Mouse (Mus musculus) limb, embryonic 11.5 days (tissue): ENCODE measurements around the gene Mab21l1. TPM values are rescaled to one million over a fixed set of nuclear protein-coding genes. Genes with fewer than 3 reads are reported as not detected.
A peak's percentile ranks its signal among the peaks of the same experiment; 100 is the strongest.

Experiments used
- ATAC-seq: fragments of 200-750 bp; cut with Nextera tagmentation; 2 replicates; pipeline ENCODE4 v1.8.0; 2017; ENCODE audit warnings: low read depth; ENCODE audit not compliant: insufficient number of reproducible peaks, low FRiP score, low TSS enrichment
- DNase-seq: peaks from one replicate; pipeline ENCODE4 v3.0.0-alpha.2; 2015; ENCODE audit warnings: low spot score
- H3K27ac ChIP-seq: fragments of 300-500 bp; sonication (generic); replicated peaks from 2 replicates; pipeline ENCODE4 v1.5.1; 2014; ENCODE audit warnings: low read depth, mild to moderate bottlenecking, low read length
- H3K27me3 ChIP-seq: fragments of 300-500 bp; sonication (generic); 2 replicates; pipeline ENCODE4 v1.6.1; 2014; ENCODE audit warnings: mild to moderate bottlenecking, low read length, mixed read lengths; ENCODE audit not compliant: control insufficient read depth, insufficient read depth
- H3K36me3 ChIP-seq: fragments of 300-500 bp; sonication (generic); 2 replicates; pipeline ENCODE4 v1.6.1; 2014; ENCODE audit warnings: mild to moderate bottlenecking, low read length, moderate library complexity, mixed read lengths; ENCODE audit not compliant: control insufficient read depth, insufficient read depth
- H3K4me1 ChIP-seq: fragments of 300-500 bp; sonication (generic); 2 replicates; pipeline ENCODE4 v1.6.1; 2014; ENCODE audit warnings: low read length, mixed read lengths; ENCODE audit not compliant: control insufficient read depth, insufficient read depth
- H3K4me2 ChIP-seq: fragments of 300-500 bp; sonication (generic); 2 replicates; pipeline ENCODE4 v1.6.1; 2014; ENCODE audit warnings: low read depth, mild to moderate bottlenecking, moderate library complexity; ENCODE audit not compliant: severe bottlenecking
- H3K4me3 ChIP-seq: fragments of 300-500 bp; sonication (generic); 2 replicates; pipeline ENCODE4 v1.5.1; 2014; ENCODE audit warnings: low read depth, low read length
- H3K9ac ChIP-seq: fragments of 300-500 bp; sonication (generic); 2 replicates; pipeline ENCODE4 v1.6.1; 2014; ENCODE audit warnings: mild to moderate bottlenecking, low read length
- H3K9me3 ChIP-seq: fragments of 300-500 bp; sonication (generic); 2 replicates; pipeline ENCODE4 v1.6.1; 2016; ENCODE audit warnings: low read length; ENCODE audit not compliant: control insufficient read depth
- WGBS: fragments of 180-500 bp; shearing (Covaris S2); extraction: QIAGEN DNeasy Blood & Tissue Kit; methylation state at CpG from one replicate; pipeline ENCODE4 v1.1.7; 2014; 5-methylcytosine and 5-hydroxymethylcytosine counted together
- polyA plus RNA-seq: library from polyadenylated mRNA; unstranded; fragments of >200 nt; fragmentation: Nextera tagmentation; extraction: Ambion mirVana; gene quantifications from 2 replicates; pipeline ENCODE4 v1.2.1, GENCODE M21; 2014

The Mab21l1 gene
- polyA plus RNA-seq, 1 experiment from 2014 or later = 81.1 TPM

DNA sequence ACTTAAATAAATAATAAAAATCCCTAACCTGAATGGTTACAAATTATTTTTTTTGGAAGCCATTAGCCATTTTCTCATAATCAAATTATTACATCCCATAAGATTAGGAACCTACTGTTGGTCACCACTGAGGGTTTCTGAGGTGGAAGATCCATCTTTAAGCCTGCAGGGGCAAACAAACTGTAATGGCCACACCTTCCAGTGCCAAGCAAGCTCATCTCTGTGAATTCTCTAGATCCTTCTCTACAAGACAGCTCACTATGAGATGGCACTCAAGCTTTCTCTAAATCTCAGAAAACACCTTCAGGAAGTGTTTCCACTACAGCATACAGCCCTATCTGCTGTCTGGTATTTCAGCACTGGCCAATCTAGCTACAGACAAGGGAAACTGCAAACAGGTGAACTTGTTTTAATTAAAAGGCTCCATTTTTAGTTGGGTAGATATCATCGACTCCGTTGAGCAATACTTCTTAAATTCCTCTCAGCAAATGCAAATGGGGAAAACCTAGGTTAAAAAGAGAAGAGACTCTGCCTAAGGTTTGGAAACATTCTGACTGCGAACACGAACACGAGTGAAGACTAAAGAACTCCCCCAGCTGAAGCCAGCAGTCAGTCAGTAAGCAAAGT, 768 bp upstream of the Mab21l1 start:
- Histone ChIP-seq H3K9ac (no peak overlapping the region; the same call in 1 of the 2 replicates), H3K4me1 (peaks cover 14% of the 10 kb centered on the region), H3K27ac (no peak overlapping the region), H3K27me3 (peaks cover 4% of the 10 kb centered on the region; the same call in 1 of the 2 replicates), H3K9me3 (no peaks in the 10 kb centered on the region), H3K36me3 (no peaks in the 10 kb centered on the region), H3K4me3 (peak overlapping the region; percentile 54), H3K4me2 (peak overlapping the region; percentile 88)
- ATAC-seq (no peak), DNase-seq (peak; percentile 27)
- 4% methylated on average over 5 of the region's 5 CpGs for WGBS

DNA sequence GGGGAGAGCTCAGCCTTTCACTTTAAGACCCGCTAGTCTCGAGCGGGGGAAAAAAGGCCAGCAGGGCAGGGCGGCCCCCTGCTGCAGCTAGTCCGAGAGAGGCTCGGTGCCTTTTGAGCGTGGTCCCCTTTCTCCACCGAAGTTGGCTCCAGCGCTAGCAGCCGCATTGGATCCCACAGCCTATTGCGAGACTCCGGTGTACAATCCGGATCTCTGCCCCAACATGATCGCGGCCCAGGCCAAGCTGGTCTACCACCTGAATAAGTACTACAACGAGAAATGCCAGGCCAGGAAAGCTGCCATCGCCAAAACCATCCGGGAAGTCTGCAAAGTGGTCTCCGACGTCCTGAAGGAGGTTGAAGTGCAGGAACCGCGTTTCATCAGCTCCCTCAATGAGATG, 461 bp downstream of the Mab21l1 start:
- DNase-seq = peak; percentile 73
- H3K4me3 ChIP-seq = peak overlapping the region; percentile 54
- H3K4me1 ChIP-seq = peaks cover 14% of the 10 kb centered on the region
- H3K27me3 ChIP-seq = peaks cover 4% of the 10 kb centered on the region; the same call in 1 of the 2 replicates
- peak overlapping the region; percentile 98 for H3K27ac ChIP-seq
- no peaks in the 10 kb centered on the region for H3K9me3 ChIP-seq
- H3K9ac ChIP-seq = peak overlapping the region; percentile 85
- H3K4me2 ChIP-seq = peak overlapping the region; percentile 73
- no peaks in the 10 kb centered on the region for H3K36me3 ChIP-seq
- under 1% methylated on average over 22 of the region's 22 CpGs for WGBS
- 0 out of 2 replicates have a peak, but pooled peaks have one; percentile 8 for ATAC-seq

DNA sequence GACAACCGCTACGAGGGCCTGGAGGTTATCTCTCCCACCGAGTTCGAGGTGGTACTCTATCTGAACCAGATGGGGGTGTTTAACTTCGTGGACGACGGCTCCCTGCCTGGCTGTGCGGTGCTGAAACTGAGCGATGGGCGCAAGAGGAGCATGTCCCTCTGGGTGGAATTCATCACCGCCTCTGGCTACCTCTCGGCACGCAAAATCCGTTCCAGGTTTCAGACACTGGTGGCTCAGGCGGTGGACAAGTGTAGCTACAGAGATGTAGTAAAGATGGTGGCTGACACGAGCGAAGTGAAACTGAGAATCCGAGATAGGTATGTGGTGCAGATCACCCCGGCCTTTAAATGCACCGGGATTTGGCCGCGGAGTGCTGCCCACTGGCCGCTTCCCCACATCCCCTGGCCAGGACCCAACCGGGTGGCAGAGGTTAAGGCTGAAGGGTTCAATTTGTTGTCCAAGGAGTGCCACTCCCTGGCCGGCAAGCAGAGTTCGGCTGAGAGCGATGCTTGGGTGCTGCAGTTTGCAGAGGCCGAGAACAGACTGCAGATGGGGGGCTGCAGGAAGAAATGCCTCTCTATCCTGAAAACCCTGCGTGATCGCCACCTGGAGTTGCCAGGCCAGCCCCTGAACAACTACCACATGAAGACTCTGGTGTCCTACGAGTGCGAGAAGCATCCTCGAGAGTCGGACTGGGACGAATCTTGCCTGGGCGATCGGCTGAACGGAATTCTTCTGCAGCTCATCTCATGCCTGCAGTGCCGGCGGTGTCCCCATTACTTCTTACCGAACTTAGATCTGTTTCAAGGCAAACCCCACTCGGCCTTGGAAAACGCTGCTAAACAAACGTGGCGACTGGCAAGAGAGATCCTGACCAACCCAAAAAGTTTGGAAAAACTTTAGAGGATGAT, 1.1 kb downstream of the Mab21l1 start:
- Histone ChIP-seq H3K9ac (peak overlapping the region; percentile 85), H3K4me2 (peak overlapping the region; percentile 73), H3K27me3 (peaks cover 4% of the 10 kb centered on the region; the same call in 1 of the 2 replicates), H3K36me3 (no peaks in the 10 kb centered on the region), H3K4me1 (peaks cover 14% of the 10 kb centered on the region), H3K27ac (peak overlapping the region; percentile 98), H3K9me3 (no peaks in the 10 kb centered on the region), H3K4me3 (peak overlapping the region; percentile 54)
- ATAC-seq (no peak; the same call in 1 of the 2 replicates), DNase-seq (peak; percentile 75)
- WGBS = 0% methylated on average over 45 of the region's 45 CpGs

DNA sequence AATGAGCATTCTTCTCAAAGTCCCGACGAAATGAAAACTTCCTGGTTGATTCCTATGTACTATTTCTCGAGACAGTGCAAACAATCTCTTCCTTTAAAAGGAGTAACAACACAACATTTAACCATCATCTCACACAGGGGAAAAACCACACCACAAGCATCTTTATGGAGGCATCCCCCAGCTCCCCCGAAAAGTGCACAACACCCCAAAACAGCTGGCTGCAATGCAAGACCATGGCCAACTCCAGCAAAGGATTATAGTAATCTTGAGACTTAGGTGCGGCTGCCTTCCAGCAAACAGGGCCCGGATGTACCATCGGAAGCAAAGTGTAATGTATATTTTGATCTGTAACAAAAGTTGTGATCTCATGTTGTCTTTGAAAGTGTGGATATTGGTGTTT, 1.8 kb downstream of the Mab21l1 start:
- Histone ChIP-seq H3K4me1 (peaks cover 17% of the 10 kb centered on the region), H3K9ac (peak overlapping the region; percentile 85), H3K27ac (peak overlapping the region; percentile 98), H3K9me3 (no peaks in the 10 kb centered on the region), H3K36me3 (no peaks in the 10 kb centered on the region), H3K4me2 (peak overlapping the region; percentile 73), H3K4me3 (peak overlapping the region; percentile 54), H3K27me3 (peaks cover 4% of the 10 kb centered on the region; the same call in 1 of the 2 replicates)
- ATAC-seq (no peak), DNase-seq (peak; percentile 64)
- 3% methylated on average over 7 of the region's 7 CpGs for WGBS

DNA sequence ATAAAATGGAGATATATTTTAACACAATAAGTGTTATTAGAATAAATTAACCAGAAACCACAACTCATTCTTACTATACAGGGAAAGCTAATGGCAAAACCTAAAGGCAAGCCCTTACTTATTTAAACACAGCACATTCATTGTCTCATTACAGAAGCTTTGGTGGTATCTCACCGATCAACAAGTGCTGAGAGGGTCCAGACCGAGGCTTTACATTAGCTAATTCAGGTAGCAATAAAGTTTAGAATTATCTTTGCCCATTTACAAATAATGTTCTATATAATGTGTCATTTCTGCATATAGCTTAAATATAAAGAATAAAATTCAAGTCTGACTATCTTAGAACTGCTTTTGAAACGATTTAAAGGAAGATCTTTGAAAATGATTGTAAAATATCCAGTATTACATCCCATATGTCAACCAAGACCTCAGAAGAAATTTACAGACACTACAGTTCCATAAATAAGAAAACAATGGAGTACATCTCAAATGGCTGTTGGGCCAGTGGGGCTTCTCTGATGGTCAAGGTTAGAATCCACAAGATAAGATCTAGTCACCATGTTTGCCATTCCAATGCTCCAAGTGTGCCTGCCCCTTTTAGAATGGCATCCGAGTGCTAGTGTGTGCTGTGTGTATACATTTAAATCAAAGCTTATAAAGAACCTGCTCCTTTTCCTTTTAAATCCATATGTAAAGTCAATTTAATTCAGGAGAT, 3.1 kb downstream of the Mab21l1 start:
- Histone ChIP-seq H3K4me2 (peak overlapping the region; percentile 82), H3K36me3 (no peaks in the 10 kb centered on the region), H3K4me1 (peaks cover 17% of the 10 kb centered on the region), H3K9me3 (no peaks in the 10 kb centered on the region), H3K4me3 (peak overlapping the region; percentile 42), H3K27me3 (0 out of 2 replicates have a peak, but pooled peaks cover 4% of the 10 kb centered on the region), H3K27ac (peak overlapping the region; percentile 95), H3K9ac (peak overlapping the region; percentile 85)
- ATAC-seq (no peak), DNase-seq (peak; percentile 46)
- 30% methylated on average over 4 of the region's 4 CpGs for WGBS

DNA sequence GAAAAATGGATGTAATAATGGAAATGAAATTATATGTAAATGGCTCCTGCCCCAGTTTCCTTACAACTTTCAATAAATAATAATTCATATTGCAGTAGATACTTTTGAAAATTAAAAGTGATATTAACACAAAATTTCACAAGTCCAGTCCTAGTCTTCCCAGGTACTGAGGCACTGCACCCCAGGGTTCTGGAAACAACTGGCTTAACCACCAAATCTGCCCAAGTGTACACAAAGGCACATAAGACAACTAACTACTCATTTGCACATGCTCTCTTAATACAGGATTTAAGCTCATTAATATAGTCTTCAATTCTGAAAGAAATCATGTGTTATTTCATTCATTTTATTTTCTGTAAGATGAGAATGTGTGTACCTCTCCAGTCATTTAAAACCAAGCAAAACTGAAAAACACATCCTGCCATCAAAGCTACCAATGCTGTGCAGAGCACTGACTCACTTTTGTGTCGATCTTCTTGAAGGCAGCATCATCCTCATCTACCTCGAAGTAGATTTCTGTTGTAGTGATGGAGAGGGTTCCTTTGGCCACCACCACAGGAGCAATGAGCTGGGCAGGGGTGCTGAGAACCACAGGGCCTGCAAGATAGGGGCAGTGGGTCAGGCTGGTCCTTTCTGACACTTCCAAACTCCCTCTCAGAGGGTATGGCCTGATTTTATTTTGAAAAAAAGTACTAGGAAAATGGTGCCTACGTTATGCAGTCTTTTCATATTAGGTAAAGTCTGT, 3.8 kb downstream of the Mab21l1 start:
- DNase-seq (peak; percentile 52), ATAC-seq (no peak)
- no peaks in the 10 kb centered on the region for H3K9me3 ChIP-seq
- WGBS = 4% methylated on average over 3 of the region's 3 CpGs
- H3K27ac ChIP-seq = peak overlapping the region; percentile 95
- H3K4me1 ChIP-seq = peaks cover 13% of the 10 kb centered on the region; the same call in 1 of the 2 replicates
- H3K9ac ChIP-seq = peak overlapping the region; percentile 85
- no peaks in the 10 kb centered on the region for H3K27me3 ChIP-seq
- peak overlapping the region; percentile 82 for H3K4me2 ChIP-seq
- H3K36me3 ChIP-seq = no peaks in the 10 kb centered on the region
- H3K4me3 ChIP-seq = peak overlapping the region; percentile 42

DNA sequence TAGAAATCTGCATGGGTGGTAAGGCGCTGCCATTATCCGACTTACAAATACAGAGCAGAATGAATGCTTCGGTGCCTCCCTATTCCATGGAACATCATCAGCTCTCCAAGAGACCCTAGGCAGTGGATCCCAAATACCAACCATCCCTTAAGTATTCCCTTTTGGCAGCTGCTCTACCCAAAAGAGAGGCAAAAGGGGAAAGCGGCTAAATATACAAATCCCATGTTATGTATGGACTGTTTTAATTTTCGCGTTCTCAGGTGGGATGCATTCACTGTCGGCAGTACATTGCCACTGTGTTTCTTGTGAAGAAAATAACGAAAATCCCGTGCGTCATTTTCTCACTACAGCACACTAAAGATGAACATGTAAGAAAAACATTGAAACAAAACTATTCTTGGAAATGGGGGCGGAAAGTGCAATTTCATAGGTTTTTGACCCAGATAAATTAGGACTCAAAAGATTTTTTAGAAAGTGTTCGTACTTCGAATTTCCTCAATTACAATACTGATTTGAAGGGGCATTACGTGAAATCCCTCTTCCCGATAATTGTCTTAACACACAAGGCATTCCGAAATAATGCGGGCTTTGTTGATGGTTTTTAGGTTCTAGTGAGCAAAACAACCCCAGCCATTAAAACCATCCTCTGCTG, 4.7 kb downstream of the Mab21l1 start:
- DNase-seq = peak; percentile 57
- WGBS = 3% methylated on average over 17 of the region's 17 CpGs
- H3K36me3 ChIP-seq = no peaks in the 10 kb centered on the region

More for the DNA sequence above, 4.7 kb downstream of the Mab21l1 start:
- no peak for ATAC-seq
- Histone ChIP-seq H3K27ac (peak overlapping the region; percentile 95), H3K27me3 (no peaks in the 10 kb centered on the region), H3K4me3 (peak overlapping the region; percentile 42), H3K4me1 (peaks cover 9% of the 10 kb centered on the region; the same call in 1 of the 2 replicates), H3K4me2 (peak overlapping the region; percentile 82), H3K9ac (peak overlapping the region; percentile 85), H3K9me3 (no peaks in the 10 kb centered on the region)
